Mouse (Mus musculus): ENCODE measurements at regions not wholly inside any gene's neighbourhood (a gene's known extent, or its start where the extent isn't known, plus 50 kb on each side); places are given as distances from the start of the nearest gene placed in this dataset.
"Not testable (repeated sequence)": the region's sequence is repeated elsewhere in the genome, so short reads cannot be mapped to it uniquely, and the experiment has no call there.

DNA sequence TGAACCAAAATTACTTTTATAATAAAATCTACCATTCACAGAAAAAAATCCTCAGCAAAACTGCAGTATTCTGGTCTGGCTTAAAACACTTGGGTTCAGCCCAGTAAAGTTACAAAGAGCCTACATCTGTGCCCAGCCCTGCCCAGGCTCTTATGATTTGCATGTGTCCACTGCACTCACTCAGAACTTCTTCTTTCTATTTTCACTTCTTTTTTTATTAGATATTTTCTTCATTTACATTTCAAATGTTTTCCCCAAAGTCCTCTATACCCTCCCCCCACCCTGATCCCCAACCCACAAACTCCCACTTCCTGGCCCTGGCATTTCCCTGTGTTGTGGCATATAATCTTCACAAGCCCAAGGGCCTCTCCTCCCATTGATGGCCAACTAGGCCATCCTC, 1442.4 kb upstream of the Tacstd2 start:
- no peak for DNase-seq
- intact Hi-C loops (cut with DNase I), result no loop called here

DNA sequence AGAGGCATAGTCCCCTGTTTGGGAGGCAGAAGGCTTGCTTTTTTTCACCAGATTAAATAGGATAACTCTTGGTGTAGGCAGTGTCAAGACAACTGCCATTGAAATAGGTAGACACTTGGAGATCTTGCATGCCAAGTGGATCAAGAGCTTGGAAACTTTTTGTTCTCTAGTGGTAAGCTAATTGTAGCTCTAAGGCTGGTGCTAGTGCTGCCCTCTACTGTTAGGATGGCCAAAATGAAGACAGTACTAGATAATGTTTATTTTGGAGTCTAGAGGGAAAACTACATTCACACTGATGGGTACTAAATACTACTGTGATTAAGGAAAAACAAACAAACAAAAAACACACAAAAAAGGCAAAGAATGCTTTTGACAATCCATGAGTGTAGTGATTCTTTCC, 1428.4 kb upstream of the Tacstd2 start:
- DNase-seq, result no peak
- intact Hi-C loops (cut with DNase I), result no loop called here

DNA sequence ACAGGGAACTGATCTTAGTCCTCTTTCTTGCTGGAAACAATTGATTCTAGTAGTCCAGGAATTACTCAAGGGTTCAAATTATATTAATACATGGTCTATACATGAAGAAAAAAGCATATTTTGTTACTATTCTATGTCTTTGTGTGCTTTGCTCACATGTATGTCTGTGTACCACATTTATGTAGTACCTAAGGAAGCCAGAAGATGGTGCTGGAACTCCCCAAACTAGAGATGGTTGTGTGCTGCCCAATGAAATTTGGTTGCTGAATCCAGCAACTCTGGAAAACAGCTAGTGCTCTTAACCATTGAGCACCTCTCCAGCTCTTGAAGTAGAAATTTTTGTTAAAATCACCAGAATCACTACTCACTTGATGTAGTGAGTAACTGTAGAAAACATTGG, 1402.5 kb upstream of the Tacstd2 start:
- intact Hi-C loops (cut with DNase I); DNase-seq: not testable (repeated sequence)

DNA sequence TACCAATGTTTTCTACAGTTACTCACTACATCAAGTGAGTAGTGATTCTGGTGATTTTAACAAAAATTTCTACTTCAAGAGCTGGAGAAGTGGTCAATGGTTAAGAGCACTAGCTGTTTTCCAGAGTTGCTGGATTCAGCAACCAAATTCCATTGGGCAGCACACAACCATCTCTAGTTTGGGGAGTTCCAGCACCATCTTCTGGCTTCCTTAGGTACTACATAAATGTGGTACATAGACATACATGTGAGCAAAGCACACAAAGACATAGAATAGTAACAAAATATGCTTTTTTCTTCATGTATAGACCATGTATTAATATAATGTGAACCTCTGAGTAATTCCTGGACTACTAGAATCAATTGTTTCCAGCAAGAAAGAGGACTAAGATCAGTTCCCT, 1396.3 kb upstream of the Tacstd2 start:
- DNase-seq; intact Hi-C loops (cut with DNase I): not testable (repeated sequence)

DNA sequence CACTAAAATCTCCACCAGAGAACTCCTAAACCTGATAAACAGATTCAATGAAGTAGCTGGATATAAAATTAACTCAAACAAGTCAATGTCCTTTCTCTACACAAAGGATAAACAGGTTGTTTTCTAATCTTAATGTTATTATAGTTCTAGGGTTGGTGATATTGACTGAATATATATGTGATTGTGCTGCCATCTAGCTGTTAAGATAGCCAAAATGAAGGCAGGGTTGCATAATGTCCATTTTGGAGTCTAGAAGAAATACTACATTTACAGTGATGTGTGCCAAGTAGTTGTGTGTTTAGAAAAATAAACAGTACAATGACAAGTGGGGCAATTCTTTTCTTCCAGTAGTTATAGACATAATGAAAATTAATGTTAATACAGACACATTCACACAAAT, 1379.9 kb upstream of the Tacstd2 start:
- intact Hi-C loops (cut with DNase I), result no loop called here
- no peak for DNase-seq

DNA sequence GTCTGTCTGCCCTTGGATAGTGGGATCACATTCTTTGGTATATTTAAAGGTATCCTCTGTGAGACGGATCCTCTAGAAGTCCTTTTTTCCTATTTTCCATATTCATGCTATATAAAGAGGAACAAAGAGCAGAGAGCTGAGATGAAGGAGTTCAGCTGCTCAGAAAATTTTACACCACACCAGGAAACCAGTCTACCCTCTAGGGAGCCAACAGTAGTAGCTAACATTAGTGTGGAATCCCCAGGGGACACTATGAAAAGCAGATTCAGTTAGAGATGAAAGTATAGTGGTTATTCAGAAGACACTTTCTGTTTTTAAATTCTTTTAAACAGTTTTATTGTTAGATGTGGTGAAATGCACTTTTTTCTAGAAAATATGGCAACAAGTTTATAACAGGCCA, 1348.5 kb upstream of the Tacstd2 start:
- no peak for DNase-seq

DNA sequence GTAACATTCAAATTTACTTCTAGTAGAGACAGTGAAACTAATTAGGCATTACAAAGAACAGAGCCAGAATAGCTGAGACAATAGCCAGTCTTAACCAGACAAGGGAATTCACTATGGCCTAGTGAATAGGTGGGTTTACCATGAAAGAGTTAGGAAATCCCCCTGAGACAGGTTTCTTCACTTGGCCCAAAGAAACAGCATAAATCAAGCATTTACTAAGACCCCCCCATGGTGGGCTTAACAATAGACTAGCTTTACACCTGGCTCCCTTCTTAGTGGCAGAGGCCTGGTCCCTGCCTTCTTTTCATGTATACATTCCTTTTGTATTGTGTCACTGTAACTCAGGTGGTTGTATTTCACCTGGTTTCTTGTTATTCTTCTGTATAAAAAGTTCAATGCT, 1317.2 kb upstream of the Tacstd2 start:
- DNase-seq; intact Hi-C loops (cut with DNase I): not testable (repeated sequence)

More for the DNA sequence above, 1348.5 kb upstream of the Tacstd2 start:
- intact Hi-C loops (cut with DNase I), result no loop called here

DNA sequence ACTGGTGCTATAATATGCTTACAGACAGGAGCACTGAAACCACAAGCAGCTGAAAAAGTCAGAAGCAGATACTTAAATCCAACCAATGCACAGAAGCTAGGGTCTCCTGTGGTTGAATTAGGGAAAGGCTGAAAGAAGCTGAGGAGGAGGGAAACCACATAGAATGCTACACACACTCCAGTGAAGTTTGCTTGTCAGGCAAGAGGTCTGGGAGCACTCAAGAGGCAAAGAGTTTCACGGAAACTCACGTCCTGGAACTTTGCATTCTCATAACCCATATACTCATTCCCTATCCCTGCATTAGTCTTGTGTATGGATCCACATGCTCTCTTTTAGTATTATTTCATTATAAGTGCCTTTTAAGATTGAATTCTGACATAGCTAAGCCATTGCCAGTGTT, 1316.7 kb upstream of the Tacstd2 start:
- intact Hi-C loops (cut with DNase I), result no loop called here
- DNase-seq, result no peak

DNA sequence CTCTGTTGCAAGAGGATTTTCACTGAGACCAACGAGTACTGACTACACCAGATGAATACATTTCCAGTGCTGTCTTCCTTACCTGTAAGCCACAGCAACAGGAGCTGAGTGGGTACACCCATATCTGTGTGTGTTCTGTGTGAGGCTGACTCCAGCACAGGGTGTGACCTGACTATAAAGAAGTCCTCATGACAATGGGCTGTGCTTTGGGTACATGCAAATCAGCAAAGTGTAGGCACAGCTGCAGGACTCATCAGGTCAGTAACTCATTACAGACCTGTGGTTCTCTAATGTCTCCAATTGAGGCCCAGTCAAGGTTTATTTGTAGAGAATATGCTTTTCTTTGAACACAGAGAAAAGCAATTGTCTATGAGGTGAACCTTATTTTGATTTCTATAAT, 1299.6 kb upstream of the Tacstd2 start:
- DNase-seq, result no peak
- intact Hi-C loops (cut with DNase I), result no loop called here

DNA sequence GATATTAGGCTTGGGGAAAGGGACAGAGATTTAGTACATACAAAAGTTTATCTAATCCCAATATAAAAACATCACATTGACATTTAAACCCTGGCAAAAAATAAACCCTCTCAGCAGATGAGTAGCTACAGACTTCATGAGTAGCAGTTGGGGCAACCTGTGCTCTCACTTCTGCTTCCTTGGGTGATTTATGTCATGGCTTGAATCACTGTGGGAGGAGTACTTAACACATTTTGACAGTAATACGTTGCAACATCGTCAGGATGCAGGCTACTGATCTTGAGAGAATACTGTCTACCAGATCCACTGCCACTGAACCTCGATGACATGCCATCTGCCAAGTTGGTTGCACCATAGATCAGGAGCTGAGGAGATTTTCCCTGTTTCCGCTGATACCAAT, 1299.0 kb upstream of the Tacstd2 start:
- intact Hi-C loops (cut with DNase I), result no loop called here
- no peak for DNase-seq

DNA sequence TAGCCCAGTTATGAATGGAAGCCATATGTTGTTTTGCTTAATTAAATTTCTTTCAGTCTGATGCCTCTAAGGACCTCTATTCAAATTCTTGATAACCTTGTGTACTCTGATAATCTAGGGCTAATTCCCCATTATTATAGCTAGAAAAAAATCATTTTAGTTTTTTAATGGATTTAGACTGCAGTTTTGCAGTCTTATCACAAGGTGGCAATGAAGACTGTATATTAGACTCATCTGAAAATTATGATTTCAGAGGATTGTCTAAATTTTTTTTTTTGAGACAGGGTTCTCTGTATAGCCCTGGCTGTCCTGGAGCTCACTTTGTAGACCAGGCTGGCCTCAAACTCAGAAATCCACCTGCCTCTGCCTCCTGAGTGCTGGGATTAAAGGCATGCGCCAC, 1292.9 kb upstream of the Tacstd2 start:
- intact Hi-C loops (cut with DNase I); DNase-seq: not testable (repeated sequence)

DNA sequence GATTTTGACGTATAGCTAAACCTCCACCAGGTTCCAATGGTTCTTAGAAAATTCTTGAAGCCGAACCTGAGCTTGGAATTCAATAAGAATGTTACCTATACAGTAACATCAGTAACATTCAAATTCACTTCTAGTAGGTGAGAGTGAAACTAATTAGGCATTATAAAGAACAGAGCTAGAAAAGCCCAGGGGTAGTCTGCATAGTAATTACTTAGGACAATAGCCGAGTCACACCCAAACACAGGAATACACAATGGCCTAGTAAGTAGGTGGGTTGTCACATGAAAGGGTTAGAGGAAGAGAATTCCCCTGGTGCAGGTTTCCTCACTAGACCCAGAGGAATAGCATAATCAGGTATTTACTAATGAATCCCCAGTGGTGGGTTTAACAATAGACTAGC, 1277.8 kb upstream of the Tacstd2 start:
- intact Hi-C loops (cut with DNase I), result no loop called here
- no peak for DNase-seq

DNA sequence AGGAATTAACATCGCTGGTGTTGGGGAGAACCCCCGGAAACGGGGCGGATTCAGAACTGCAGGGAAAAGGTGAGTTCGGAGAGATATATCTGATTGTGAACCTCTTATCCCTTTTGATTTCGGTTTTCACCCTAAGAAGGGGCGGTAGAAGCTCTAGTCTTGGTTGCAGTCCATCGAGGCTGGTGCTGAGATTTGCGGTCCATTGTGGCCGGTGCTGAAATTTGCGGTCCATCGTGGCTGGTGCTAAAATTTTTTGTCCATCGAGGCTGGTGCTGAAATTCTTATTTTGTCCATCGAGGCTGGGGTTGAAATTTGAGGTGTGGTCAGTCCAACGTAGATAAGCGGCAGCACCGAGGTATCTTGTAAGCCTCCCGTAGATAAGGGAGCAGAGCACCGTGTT, 1263.6 kb upstream of the Tacstd2 start:
- DNase-seq; intact Hi-C loops (cut with DNase I): not testable (repeated sequence)

DNA sequence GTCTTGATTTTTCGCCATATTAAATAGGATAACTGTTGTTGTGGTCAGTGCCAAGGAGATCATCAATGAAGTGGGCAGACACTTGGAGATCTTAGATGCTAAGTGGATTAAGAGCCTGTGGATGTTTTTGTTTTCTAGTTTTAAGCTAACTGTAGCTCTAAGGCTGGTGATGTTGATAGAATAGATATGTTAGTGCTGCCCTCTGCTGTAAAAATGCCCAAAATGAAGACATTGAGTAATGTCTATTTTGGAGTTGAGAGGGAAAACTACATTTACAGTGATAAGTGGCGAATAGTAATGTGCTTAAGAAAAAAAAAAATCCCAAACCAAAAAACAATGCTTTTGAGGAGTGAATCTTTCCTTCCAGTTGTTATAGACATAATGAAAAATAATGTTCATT, 1235.9 kb upstream of the Tacstd2 start:
- no peak for DNase-seq
- intact Hi-C loops (cut with DNase I), result no loop called here

DNA sequence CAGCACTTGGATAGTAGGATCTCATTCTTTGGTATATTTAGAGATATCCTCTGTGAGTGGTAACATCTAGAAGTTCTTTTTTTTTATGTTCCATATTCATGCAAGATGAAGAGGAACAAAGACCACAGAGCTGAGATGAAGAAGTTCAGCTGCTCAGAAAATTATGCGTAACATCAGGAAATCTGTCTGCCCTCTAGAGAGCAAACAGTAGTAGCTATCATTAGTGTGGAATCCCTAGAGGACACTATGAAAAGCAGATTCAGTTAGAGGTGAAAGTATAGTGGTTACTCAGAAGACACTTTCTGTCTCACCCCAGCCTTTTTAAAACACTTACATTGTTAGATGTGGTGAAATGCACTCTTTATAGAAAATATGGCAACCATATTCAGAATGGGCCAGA, 1214.9 kb upstream of the Tacstd2 start:
- DNase-seq, result no peak
- intact Hi-C loops (cut with DNase I), result no loop called here

DNA sequence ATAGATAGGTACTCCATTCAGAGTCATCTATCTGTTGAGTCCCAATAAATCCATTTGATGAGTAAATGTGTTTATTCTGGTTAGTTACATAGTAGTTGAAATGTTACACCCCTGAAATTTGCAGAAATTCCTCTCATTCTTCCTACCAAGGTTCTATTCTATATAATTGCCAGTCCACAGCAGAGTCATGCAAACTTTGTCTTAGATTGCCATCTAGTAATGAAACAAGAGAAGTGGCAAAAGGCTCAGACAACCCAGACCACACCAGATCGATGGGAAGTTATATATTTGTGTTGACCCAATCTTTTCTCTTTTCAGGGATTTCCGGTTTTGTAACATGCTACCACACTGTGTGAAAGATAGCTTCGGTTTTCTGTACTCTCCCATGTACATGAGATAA, 1214.1 kb upstream of the Tacstd2 start:
- DNase-seq, result no peak
- intact Hi-C loops (cut with DNase I), result no loop called here

DNA sequence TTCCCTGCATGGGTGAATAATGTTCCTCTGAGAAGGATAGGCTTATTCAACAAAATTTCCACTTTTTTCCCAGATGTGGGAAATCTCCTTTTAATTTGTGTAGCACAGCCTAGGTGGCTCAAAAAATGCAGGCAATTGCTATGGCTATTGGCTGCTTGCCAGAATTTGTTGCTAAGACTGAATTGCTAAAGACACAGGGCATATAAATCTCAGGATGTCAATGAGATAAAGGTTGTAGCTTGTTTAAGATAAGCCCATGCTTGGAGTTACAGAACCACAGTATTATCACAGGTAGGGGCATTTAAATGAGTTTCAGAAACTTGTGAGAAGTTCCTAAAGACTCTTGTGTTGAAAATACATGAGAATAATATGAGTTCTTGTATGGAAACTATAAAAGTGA, 1203.0 kb upstream of the Tacstd2 start:
- intact Hi-C loops (cut with DNase I), result no loop called here
- DNase-seq, result no peak

DNA sequence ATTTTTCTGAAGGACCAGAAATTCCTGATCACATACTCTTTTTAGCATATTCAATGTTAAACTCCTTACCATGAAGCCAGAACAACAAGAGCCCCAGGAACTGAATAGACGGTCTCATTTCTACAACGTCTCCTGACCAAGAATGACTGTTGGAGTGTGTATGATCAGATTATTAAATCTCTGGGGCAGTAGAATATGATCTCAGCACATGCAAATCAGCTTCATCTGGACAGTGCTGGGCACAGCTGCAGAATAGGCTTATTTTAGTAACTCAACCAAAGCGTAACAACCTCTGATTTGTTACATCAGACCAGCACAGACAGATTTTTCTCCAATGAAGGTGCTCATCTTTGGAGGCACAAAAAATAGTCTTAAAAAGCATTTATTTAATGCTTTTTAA, 1201.1 kb upstream of the Tacstd2 start:
- intact Hi-C loops (cut with DNase I), result no loop called here
- no peak for DNase-seq

DNA sequence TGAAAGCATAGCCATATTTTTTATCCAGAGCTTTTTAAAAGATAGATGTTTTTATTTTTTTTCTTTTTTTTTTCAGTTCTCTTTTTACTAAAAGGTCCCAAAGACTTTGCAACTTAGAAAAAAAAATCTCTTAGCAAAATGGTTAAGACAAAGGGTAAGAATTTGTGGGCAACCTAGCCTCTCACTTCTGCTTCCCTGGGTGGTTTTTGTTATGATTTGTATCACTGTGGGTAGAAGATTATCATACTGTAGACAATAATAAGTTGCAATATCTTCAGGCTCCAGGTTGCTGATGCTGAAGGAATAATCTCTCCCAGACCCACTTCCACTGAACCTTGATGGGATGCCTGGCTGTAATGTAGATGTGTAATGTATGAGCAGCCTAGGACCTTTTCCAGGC, 1200.5 kb upstream of the Tacstd2 start:
- no peak for DNase-seq
- intact Hi-C loops (cut with DNase I), result no loop called here

DNA sequence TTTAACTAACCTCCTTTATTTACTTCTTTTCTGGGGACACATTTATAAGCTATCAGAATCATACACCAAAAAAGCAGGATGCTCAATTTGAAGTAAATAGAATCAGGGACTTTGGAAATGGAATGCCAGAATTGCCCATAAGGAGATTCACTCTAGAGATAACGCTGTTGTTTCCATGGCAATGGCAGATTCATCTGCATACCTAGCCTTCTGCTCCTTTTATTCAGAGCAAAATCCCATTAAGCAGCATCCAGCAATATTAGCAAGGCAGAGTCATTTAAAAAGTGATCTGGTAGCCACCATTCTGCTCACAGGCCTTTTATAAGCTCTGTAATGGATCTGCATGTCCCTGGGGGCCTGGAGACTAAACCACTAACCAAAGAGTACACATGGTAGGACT, 1175.5 kb upstream of the Tacstd2 start:
- intact Hi-C loops (cut with DNase I); DNase-seq: not testable (repeated sequence)

DNA sequence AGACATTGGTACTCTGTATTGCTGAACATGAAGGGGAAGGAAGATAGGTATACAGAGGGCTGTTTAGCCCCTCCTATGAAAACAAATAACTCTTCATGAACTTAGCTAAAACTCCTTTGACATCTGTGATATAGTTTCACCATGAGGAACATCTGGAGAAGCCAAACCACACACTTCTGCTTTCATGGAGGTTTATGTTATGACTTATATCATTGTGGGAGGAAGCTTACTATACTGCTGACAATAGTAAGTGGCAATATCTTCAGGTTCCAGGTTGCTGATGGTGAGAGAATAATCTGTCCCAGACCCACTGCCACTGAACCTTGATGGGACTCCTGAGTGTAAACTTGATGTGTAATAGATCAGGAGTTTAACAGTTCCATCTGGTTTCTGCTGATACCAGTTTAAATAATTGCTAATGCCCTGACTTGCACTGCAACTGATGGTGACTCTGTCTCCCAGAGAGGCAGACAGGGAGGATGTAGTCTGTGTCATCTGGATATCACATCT, 1168.8 kb upstream of the Tacstd2 start:
- DNase-seq; intact Hi-C loops (cut with DNase I): not testable (repeated sequence)

DNA sequence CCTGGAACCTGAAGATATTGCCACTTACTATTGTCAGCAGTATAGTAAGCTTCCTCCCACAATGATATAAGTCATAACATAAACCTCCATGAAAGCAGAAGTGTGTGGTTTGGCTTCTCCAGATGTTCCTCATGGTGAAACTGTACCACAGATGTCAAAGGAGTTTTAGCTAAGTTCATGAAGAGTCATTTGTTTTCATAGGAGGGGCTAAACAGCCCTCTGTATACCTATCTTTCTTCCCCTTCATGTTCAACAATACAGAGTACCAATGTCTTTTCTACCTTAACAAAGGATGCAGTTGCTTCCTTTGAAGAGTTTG, 1145.2 kb upstream of the Tacstd2 start:
- DNase-seq; intact Hi-C loops (cut with DNase I): not testable (repeated sequence)

DNA sequence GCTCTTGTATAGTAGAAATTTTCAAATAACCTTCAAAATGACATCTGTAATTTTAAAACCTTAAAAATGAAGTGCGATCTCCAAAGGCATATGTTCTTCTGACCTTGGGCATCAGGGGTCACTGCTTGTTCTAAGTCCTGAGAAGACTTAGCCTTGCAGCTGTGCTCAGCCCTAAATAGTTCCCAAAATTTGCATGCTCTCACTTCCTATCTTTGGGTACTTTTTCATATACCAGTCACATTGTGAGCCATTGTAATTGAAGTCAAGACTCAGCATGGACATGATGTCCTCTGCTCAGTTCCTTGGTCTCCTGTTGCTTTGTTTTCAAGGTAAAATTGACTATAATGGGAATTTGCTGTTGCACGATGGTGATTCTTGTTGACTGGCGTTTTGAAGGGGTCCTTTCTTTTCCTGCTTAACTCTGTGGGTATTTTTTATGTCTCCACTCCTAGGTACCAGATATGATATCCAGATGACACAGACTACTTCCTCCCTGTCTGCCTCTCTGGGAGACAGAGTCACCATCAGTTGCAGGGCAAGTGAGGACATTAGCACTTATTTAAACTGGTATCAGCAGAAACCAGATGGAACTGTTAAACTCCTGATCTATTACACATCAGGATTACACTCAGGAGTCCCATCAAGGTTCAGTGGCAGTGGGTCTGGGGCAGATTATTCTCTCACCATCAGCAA, 1144.6 kb upstream of the Tacstd2 start:
- intact Hi-C loops (cut with DNase I), result no loop called here
- no peak for DNase-seq
